Mouse (Mus musculus) MEL (cell line): ENCODE data around the gene Nop53.

Source experiments
- CHD2 ChIP-seq: IDR thresholded peaks from 2 replicates; pipeline ENCODE4 v1.6.1; 2011; ENCODE audit warnings: low read length, improper control_type of control experiment
- CTCF ChIP-seq, 3 experiments: IDR thresholded peaks in 2 of 3; conservative IDR thresholded peaks in 1 of 3; 2 replicates each; pipeline ENCODE4 v1.5.1; 2011 to 2012; ENCODE audit warnings: low read length in 3 of 3, low read depth in 2 of 3, mild to moderate bottlenecking in 2 of 3, improper control_type of control experiment in 1 of 3, inconsistent platforms in 1 of 3, mixed read lengths in 1 of 3, moderate library complexity in 1 of 3; ENCODE audit not compliant: control insufficient read depth in 1 of 3, insufficient read depth in 1 of 3, poor library complexity in 1 of 3, severe bottlenecking in 1 of 3
- GATA1 ChIP-seq: IDR thresholded peaks from 2 replicates; pipeline ENCODE4 v1.6.1; 2011; ENCODE audit warnings: low read depth, low read length, improper control_type of control experiment
- MAX ChIP-seq: IDR thresholded peaks from 2 replicates; pipeline ENCODE4 v1.6.1; 2011; ENCODE audit warnings: low read length, improper control_type of control experiment
- MYB ChIP-seq: IDR thresholded peaks from 2 replicates; pipeline ENCODE4 v1.6.1; 2011; ENCODE audit warnings: mild to moderate bottlenecking, low read depth, low read length, improper control_type of control experiment
- NRF1 ChIP-seq: IDR thresholded peaks from 2 replicates; pipeline ENCODE4 v1.6.1; 2014; ENCODE audit warnings: low read depth, mild to moderate bottlenecking, inconsistent platforms, low read length, improper control_type of control experiment, moderate library complexity; ENCODE audit not compliant: poor library complexity, insufficient read depth, severe bottlenecking
- POLR2A ChIP-seq, 2 experiments: IDR thresholded peaks; 2 replicates each; pipeline ENCODE4 v1.6.1; 2011 to 2012; ENCODE audit warnings: low read length in 2 of 2, mild to moderate bottlenecking in 2 of 2, control low read depth in 1 of 2, improper control_type of control experiment in 1 of 2, low read depth in 1 of 2, moderate library complexity in 1 of 2; ENCODE audit not compliant: control insufficient read depth in 1 of 2, insufficient read depth in 1 of 2, poor library complexity in 1 of 2
- RCOR1 ChIP-seq: IDR thresholded peaks from 2 replicates; pipeline ENCODE4 v1.6.1; 2012; ENCODE audit warnings: low read depth, mild to moderate bottlenecking, inconsistent platforms, low read length, improper control_type of control experiment
- TAL1 ChIP-seq: IDR thresholded peaks from 2 replicates; pipeline ENCODE4 v1.6.1; 2012; ENCODE audit warnings: mild to moderate bottlenecking, inconsistent platforms, low read length, moderate library complexity, mixed read lengths
- TCF12 ChIP-seq: IDR thresholded peaks from 2 replicates; pipeline ENCODE4 v1.6.1; 2014; ENCODE audit warnings: low read depth, mild to moderate bottlenecking, inconsistent platforms, low read length, improper control_type of control experiment, moderate library complexity
- UBTF ChIP-seq: IDR thresholded peaks from 2 replicates; pipeline ENCODE4 v1.6.1; 2012; ENCODE audit warnings: low read depth, mild to moderate bottlenecking, inconsistent platforms, low read length, improper control_type of control experiment, moderate library complexity, borderline replicate concordance; ENCODE audit not compliant: insufficient read depth
- USF1 ChIP-seq: IDR thresholded peaks from 2 replicates; pipeline ENCODE4 v1.6.1; 2014; ENCODE audit warnings: low read depth, mild to moderate bottlenecking, inconsistent platforms, low read length, improper control_type of control experiment, moderate library complexity
- ZMIZ1 ChIP-seq: IDR thresholded peaks from 2 replicates; pipeline ENCODE4 v1.6.1; 2012; ENCODE audit warnings: low read depth, mild to moderate bottlenecking, inconsistent platforms, low read length, improper control_type of control experiment, moderate library complexity

- TF ChIP-seq TCF12 = peak; percentile 89
- no peak for TF ChIP-seq POLR2A (IDR thresholded peaks at IDR 0.05; ENCODE audit: control insufficient read depth in 1 of 2, insufficient read depth in 1 of 2, low read depth in 1 of 2, low read length in 2 of 2, poor library complexity in 1 of 2)
- no peak for TF ChIP-seq CTCF (IDR thresholded peaks at IDR 0.05 in 2 of 3, conservative IDR thresholded peaks at IDR 0.05 in 1 of 3; ENCODE audit: control insufficient read depth in 1 of 3, insufficient read depth in 1 of 3, low read depth in 2 of 3, low read length in 3 of 3, poor library complexity in 1 of 3, severe bottlenecking in 1 of 3)
- peak; percentile 71 for TF ChIP-seq TAL1
- TF ChIP-seq CHD2 = no peak
- TF ChIP-seq GATA1 = peak; percentile 90
- TF ChIP-seq RCOR1 = peak; percentile 78
- TF ChIP-seq MYB = peak; percentile 55
- no peak for TF ChIP-seq USF1
- no peak for TF ChIP-seq UBTF
- TF ChIP-seq NRF1 = no peak
- TF ChIP-seq MAX = no peak
- TF ChIP-seq ZMIZ1 = no peak
Measured at GRCm38 (mm10) chr7:15947653-15948260, 1.9 kb upstream of the Nop53 start.
